Mouse (Mus musculus): Measurements from ENCODE around the gene S1pr3.

DNA sequence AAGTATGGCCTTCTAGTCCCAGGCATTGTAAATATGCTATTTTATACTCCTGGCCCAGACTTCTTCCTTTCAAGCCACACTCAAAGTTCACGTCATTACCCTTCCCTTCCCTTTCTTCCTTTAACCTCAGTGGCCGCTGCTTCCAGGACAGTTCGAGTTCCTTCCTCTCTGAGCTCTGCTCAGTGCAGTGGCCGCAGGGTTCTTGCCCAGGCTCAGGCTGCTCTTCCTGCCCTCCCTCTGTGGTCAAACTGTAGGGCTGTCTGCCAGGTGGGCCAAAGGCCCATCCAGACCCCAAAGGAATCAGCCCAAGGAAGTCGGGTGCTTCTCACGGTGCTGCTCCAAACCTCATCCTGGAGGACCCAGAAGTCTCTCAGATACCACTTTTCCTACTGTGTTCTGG, 9.4 kb downstream of the S1pr3 start:
- TF ChIP-seq GATA1 (IDR thresholded peaks at IDR 0.05; ENCODE audit: borderline replicate concordance, low read length) (no peak), FLI1 (IDR thresholded peaks at IDR 0.05; ENCODE audit: low read length) (no peak)
